Mouse (Mus musculus) gastrocnemius, postnatal 14 days (tissue): ENCODE data around the gene Wdr74. TPM values are rescaled to one million over a fixed set of nuclear protein-coding genes. Genes with fewer than 3 reads are reported as not detected.
"Not testable (repeated sequence)": the region's sequence is repeated elsewhere in the genome, so short reads cannot be mapped to it uniquely, and the experiment has no call there.

Experiments used
- DNase-seq: peaks from one replicate; pipeline ENCODE4 v3.0.0; 2021; ENCODE audit warnings: mixed read lengths
- intact Hi-C: fragments of 180-260 bp; cut with DNase I; formaldehyde crosslinking; loops from one replicate; pipeline ENCODE4 v1.15.1; 2025; ENCODE audit warnings: low total_unique reads
- total RNA-seq, 2 experiments: library from RNA; stranded (reverse); gene quantifications; 2 replicates each; pipeline ENCODE4 v1.2.3; 2021

The Wdr74 gene
- total RNA-seq, 2 experiments from 2014 or later, result 21.7 to 23.4 TPM

DNA sequence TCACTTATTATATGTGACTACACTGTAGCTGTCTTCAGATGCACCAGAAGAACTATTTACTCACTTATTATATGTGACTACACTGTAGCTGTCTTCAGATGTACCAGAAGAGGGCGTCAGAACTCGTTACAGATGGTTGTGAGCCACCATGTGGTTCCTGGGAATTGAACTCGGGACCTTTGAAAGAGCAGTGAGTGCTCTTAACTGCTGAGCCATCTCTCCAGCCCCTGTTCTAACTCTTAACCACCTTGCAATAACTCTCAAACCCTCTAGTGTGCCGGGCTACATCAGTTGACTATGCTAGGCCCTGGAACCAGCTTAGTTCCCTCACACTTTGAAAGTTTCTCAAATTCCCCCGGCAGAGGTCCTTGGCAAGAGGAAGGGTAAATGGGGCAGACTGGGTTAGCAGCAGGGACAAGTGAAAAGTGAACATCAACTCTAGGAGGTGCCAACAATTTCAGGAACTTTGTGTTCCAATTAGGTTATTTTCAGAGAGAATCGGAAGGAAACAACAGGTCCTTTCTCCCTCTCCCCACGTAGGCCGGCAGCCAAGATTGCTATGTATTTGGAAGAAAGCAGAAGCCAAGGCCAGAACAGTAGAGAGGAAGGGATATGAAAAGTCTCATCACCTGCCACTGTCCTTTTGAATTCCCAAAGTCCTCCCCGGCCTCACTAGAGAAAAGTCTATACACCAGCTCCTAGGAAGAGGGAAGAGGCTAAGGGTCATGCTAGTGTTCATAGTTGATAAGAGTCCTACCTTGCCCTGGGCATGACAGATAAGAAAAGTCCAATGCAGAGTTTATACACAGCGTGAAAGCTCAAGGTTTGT, 20.8 kb upstream of the Wdr74 start:
- no peak for DNase-seq
- intact Hi-C loops, result no loop called here

DNA sequence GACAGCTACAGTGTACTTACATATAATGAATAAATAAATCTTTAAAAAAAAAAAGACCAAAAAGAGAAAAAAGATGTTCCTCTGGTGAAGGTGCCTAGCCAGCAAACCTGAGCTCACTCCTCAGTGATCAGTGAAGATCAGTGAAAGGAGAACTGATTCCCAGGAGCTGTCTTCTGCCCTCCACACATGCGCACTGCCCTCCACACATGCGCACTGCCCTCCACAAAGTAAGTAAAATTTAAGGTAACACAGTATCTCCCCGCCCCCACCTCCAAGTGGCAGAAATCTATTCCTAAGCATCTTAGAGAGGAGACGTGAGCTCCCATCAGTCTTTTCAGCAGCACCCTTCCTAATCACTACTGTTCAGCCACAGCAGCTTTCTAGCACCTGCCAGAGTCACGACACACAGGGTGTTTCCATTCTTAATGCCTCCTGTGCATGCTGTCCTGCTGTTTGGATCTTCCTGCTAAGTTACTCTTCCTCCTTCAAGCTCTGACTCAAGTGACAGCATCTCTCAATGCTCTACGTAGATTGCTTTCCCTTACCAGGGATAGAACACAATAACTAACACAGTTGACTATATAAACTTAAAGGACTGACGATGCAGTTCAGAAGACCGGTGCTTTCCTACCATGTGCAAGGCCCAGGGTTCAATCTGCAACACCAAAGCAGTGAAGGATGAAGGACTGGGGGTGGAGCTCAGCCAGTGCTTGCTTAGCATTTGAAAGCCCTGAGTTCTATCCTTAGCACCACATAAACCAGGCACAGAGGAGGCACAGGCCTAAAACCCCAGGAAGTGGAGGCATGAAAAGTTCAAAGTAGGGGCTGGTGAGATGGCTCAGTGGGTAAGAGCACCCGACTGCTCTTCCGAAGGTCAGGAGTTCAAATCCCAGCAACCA, 19.5 kb upstream of the Wdr74 start:
- DNase-seq, result no peak
- intact Hi-C loops, result no loop called here

- DNase-seq, result no peak
- intact Hi-C loops, result no loop called here
Measured at GRCm38 (mm10) chr19:8716767-8717475, 18.7 kb upstream of the Wdr74 start.

GRCm38 (mm10) chr19:8718357-8718756, 17.3 kb upstream of the Wdr74 start:
- intact Hi-C loops, result no loop called here
- peak; percentile 58 for DNase-seq

GRCm38 (mm10) chr19:8719037-8719436, 16.6 kb upstream of the Wdr74 start:
- intact Hi-C loops, DNase-seq: not testable (repeated sequence)

- intact Hi-C loops, result no loop called here
Measured at GRCm38 (mm10) chr19:8721378-8721777, 14.2 kb upstream of the Wdr74 start.

GRCm38 (mm10) chr19:8722021-8722420, 13.6 kb upstream of the Wdr74 start:
- DNase-seq, result no peak
- intact Hi-C loops, result no loop called here

More at GRCm38 (mm10) chr19:8721378-8721777, 14.2 kb upstream of the Wdr74 start:
- DNase-seq, result no peak

DNA sequence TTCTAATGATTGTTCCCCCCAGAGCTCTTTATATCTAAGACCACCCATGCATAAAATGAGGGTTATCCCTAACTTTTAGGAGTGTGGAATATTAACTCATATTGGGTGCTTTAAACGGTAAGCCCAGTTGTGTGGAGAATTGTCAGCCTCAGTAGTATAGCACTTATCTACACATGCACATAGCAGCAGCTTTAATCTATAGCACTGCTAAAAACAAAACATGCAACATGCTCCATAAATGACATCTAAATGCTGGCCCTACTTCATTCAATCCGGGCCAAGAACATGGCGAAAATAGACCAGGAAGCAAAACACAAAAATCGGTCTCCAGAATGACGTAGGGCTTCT, 13.1 kb upstream of the Wdr74 start:
- no peak for DNase-seq
- intact Hi-C loops, result no loop called here

GRCm38 (mm10) chr19:8722907-8723573, 12.6 kb upstream of the Wdr74 start, which contains the start of gene Slc3a2:
Gene Slc3a2, minus strand, starts transcription at chr19:8723369.
- intact Hi-C loops, result no loop called here

DNA sequence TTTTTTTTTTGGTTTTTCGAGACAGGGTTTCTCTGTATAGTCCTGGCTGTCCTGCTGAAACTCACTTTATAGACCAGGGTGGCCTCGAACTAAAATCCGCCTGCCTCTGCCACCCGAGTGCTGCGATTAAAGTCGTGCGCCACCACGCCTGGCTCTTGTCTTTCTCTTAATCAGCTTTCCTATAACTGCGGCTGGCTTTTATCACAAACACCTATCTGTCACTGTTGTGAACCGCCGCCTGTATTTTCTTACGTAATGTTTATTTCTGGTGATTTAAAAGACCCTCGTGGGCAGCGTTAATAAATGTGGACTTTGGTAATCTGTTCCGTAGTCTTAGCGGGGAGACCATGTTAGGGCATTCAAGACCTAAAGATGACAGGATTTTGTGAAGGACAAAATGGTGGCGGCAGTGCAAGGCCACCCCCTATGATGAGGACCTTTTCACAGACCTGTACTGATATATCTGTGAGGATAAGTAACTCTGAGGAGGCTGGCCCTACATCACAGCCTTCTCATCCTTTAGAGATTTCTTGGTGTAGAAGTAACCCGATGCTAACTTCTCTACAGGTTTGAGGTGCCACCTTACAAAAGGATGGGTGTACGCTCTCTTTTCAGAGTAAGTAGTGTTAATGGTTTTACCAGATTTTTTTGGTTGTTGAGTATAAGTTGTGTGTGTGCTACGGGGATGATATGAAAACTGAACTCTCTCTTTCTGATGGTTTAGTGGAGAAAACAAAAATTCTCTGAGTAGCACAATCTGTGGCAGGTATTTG, 11.9 kb upstream of the Wdr74 start:
- DNase-seq, result no peak
- intact Hi-C loops, result no loop called here

More at GRCm38 (mm10) chr19:8722907-8723573, 12.6 kb upstream of the Wdr74 start, which contains the start of gene Slc3a2:
- peak; percentile 95 for DNase-seq

DNA sequence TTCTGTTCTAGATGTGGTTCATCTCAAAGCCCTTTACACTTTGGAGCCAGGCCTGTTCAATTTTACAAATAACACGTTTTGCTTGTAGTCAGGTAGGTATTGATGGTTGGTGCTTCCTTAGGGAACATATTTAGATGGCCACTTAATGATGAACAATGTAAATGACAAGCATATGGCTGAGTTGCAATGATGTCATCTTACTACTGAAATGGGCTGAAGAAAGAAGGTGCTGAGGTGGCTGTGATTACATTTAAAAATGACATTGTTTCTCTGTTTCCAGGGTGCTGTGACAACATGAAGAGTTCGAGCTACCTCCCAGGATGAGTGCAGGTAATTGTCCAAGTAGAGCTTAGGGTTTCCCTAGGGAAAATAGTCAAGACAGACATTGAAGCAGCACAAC, 11.2 kb upstream of the Wdr74 start:
- no peak for DNase-seq
- intact Hi-C loops, result no loop called here

GRCm38 (mm10) chr19:8725081-8725613, 10.5 kb upstream of the Wdr74 start:
- DNase-seq, result no peak
- intact Hi-C loops, result no loop called here

- intact Hi-C loops, result no loop called here
- DNase-seq, result no peak
Measured at GRCm38 (mm10) chr19:8726609-8727390, 8.8 kb upstream of the Wdr74 start.

GRCm38 (mm10) chr19:8727495-8728114, 8.0 kb upstream of the Wdr74 start:
- DNase-seq, result no peak
- intact Hi-C loops, result no loop called here

DNA sequence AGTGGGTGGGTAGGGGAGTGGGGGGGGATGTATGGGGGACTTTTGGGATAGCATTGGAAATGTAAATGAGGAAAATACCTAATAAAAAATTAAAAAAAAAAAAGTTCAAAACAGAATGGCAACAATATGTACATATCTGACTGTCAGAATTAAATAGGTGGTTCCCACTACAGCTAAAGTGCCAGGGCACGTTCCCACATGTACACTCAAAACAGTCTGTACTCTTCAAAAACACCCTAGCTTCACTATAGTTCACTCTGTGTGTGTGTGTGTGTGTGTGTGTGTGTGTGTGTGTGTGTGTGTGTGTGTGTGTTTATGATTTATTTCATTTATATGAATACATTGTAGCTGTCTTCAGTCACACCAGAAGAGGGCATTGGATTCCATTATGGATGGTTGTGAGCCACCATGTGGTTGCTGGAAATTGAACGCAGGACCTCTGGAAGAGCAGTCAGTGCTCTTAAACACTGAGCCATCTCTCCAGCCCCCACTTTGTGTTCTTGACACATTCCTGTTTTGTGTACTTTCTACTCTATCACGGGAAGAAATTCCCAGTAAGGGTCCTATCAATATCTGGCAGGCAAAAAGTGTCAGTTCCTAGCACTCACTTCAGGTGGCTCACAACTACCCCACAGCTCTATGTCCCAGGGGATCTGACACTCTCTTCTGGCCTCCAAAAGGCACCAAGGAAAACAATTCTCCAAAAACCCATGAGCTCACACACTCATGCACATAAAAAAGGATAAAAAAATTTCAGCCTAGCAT, 7.1 kb upstream of the Wdr74 start:
- intact Hi-C loops, DNase-seq: not testable (repeated sequence)

DNA sequence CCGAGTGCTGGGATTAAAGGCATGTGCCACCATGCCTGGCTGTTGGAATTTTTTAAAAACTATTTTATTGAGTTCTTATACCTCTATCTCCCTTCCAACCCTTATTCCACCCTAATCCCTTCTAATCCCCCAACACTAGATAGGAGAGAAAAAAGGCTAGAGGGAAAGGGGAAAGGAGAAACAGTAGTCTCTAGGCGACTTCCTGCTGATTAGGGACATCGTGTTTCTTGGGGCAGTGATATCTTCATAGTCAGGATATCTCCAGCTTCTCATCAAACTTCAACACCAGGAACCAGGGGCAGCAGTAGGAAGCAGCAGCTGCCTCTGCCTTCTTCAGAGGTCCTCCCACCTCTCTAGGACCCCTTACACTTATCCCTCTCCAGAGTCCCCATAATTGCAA, 1.3 kb upstream of the Wdr74 start:
- intact Hi-C loops, result no loop called here
- no peak for DNase-seq

DNA sequence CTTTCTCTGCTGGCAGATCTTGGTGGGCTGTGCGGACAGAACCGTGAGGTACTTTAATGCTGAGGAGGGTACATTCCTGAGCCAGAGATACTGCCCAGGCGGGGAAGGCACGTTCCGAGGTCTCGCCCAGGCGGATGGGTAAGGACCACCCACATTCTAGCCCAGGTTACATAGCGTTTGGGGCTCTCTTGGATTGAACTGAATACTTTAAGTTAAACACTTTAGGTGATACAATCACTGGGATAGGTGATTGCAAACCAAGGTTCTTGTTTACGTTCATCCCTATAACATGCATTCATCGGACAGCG, 487 bp downstream of the Wdr74 start:
- no peak for DNase-seq
- intact Hi-C loops, result no loop called here
